Mouse (Mus musculus): ENCODE measurements around the gene Cntn6.

Gene Cntn6

GRCm38 (mm10) chr6:104758125-104758524 lies 265.5 kb downstream of the Cntn6 start:
- no peak for DNase-seq (ENCODE audit: low read depth)

GRCm38 (mm10) chr6:104761226-104761625 lies 268.6 kb downstream of the Cntn6 start:
- DNase-seq (ENCODE audit: low read depth) = no peak

- DNase-seq (ENCODE audit: low read depth) = no peak
These were observed 291.3 kb downstream of the Cntn6 start for GRCm38 (mm10) chr6:104783891-104784290.

GRCm38 (mm10) chr6:104787502-104787901 lies 294.9 kb downstream of the Cntn6 start:
- no peak for DNase-seq (ENCODE audit: low read depth)

GRCm38 (mm10) chr6:104808526-104808925 lies 315.9 kb downstream of the Cntn6 start:
- DNase-seq (ENCODE audit: low read depth) = no peak

- DNase-seq (ENCODE audit: low read depth) = no peak
These were observed 323.0 kb downstream of the Cntn6 start for GRCm38 (mm10) chr6:104815610-104816009.

- no peak for DNase-seq (ENCODE audit: low read depth)
These were observed 387.1 kb downstream of the Cntn6 start for GRCm38 (mm10) chr6:104879711-104880110.

- no peak for DNase-seq (ENCODE audit: low read depth)
These were observed 391.4 kb downstream of the Cntn6 start for GRCm38 (mm10) chr6:104884021-104884420.

GRCm38 (mm10) chr6:104885829-104886228 lies 393.2 kb downstream of the Cntn6 start:
- no peak for DNase-seq (ENCODE audit: low read depth)

GRCm38 (mm10) chr6:104891071-104891470 lies 398.5 kb downstream of the Cntn6 start:
- DNase-seq (ENCODE audit: low read depth) = no peak
